Mouse (Mus musculus) urinary bladder, adult 2 months (tissue): Measurements from ENCODE around the gene Top3b. TPM values are rescaled to one million over a fixed set of nuclear protein-coding genes. Genes with fewer than 3 reads are reported as not detected.
"Not testable (repeated sequence)": the region's sequence is repeated elsewhere in the genome, so short reads cannot be mapped to it uniquely, and the experiment has no call there.

Experiments used
- DNase-seq: peaks from one replicate; pipeline ENCODE4 v3.0.0; 2022; ENCODE audit warnings: low spot score
- polyA plus RNA-seq: library from polyadenylated mRNA; depleted of rRNA; stranded (reverse); fragments of >200 nt; gene quantifications from 2 replicates; pipeline ENCODE4 v1.2.3, GENCODE M21; 2012; rRNA removed

Top3b gene
- polyA plus RNA-seq, 1 experiment: 75.9 TPM

GRCm38 (mm10) chr16:16896382-16897055 lies 26.0 kb downstream of the Top3b start, which contains the start of gene Ppm1f:
Gene Ppm1f, plus strand, starts transcription at chr16:16896469.
- DNase-seq: peak; percentile 91

DNA sequence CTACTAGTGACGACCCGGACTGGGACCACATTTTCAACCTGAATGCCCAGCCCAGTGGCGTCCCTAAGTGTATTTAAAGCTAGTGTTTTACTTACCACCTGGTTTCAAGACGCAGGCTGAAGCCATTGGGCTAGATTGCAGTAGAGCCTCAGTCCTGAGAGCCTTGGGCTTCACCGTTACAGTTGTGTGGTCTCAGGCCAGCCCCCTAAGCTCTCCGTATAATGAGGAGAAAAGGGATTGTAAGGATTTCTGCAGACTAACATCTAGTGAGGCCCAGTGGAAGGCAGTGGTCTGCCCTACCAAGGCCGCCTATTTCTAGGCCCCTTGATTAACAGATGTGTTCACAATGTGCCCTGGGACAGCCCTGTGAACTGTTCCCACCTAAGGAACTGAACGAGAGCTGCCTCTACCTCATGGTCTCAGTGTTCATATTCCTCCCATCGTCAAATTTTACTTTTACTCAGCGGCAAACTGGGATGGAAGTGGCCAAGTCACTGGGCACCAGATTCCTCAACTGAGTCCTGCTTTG lies 26.6 kb downstream of the Top3b start:
- no peak for DNase-seq

- DNase-seq: no peak
Measured at GRCm38 (mm10) chr16:16902329-16902728, 31.8 kb downstream of the Top3b start.

GRCm38 (mm10) chr16:16903188-16903587 lies 32.7 kb downstream of the Top3b start:
- DNase-seq: no peak

GRCm38 (mm10) chr16:16907799-16908198 lies 37.3 kb downstream of the Top3b start:
- no peak for DNase-seq

- peak; percentile 67 for DNase-seq
Measured at GRCm38 (mm10) chr16:16911641-16912597, 41.4 kb downstream of the Top3b start.

GRCm38 (mm10) chr16:16913440-16913839 lies 42.9 kb downstream of the Top3b start:
- DNase-seq: no peak

DNA sequence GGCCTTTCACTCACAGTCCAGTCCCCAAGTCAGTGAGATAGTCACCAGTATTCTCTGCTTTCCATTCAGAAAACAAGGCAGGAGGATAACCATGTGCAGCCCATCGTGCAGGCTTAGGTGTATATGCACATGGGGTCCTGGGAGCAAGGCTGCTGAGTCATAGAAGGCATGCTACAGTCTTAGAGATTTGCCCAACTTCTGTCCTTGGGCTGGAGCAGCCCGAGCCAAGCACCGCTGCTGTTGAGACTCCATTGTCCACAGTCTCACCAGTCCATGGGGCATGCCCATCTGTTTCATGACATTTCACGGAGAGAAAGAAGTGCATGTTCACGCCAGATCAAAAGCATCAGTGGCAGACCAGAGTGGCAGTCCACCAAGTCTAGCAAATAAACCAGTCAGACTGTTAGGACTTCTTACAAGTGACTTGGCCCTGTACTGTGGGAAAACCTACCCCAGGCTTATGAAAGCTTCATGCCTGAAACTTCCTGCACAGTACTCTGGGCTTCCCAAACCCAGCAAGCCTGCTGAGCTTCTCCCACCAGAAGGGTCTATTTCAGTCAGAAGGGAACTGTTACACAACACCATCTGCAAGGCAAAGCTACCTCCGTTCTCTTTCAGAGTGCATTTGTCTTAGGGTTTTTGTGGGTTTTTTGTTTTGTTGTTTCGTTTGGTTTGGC lies 48.0 kb downstream of the Top3b start:
- DNase-seq: no peak

DNA sequence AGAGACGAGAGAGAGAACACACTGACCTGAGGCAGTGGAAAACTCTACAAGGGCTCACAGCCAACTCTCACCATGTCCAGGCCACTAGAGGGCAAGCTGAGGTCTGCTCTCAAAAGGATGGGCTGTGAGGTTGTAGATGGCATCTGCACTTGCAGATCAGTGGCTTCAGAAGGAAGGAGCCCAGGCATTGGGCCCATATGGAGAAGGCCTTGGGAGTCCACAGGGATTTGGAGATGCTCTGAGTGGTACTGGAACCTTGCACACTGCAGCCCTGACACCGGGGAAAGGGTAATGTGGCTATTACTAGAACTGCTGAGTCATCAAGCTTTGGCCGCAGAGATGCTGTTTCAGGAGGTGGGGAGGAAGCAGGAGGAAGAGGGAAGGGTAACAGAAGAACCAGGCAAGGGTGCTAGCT lies 50.5 kb downstream of the Top3b start:
- DNase-seq: no peak

- no peak for DNase-seq
Measured at GRCm38 (mm10) chr16:16924481-16924880, 53.9 kb downstream of the Top3b start.

DNA sequence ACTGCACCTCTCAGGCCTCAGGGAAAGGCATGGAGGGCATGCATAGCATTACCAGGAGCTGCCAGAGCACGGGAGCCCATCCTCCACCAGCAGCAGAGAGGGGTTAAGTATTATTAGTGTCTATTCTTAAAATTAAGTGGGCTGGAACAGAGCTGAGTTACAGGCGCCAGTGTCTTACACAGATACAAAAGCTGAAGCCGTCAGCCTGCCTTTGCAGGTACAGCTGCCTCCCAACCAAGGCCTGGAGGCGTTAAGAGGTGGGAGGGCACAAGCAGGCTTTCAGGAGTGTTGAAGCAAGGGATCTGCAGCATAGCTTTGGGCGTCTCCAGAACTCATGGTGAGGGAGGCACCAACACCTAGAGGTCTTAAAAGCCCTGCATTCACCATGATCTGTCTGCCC lies 56.0 kb downstream of the Top3b start:
- DNase-seq: no peak

DNA sequence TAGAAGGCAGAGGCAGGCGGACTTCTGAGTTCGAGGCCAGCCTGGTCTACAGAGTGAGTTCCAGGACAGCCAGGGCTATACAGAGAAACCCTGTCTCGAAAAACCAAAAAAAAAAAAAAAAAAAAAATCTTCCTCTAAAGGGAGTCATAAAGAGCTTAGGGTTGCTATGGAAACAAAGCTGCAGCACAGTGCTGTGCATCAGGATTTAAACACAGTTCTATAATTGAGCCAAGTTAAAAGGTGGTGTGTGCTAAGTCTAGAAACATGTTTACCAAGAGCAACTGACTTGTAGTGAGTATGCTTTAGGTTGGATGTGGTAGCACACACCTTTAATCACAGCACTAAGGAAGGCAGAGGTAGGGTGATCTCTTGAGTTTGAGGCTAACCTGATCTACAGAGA lies 58.4 kb downstream of the Top3b start:
- not testable (repeated sequence) for DNase-seq

DNA sequence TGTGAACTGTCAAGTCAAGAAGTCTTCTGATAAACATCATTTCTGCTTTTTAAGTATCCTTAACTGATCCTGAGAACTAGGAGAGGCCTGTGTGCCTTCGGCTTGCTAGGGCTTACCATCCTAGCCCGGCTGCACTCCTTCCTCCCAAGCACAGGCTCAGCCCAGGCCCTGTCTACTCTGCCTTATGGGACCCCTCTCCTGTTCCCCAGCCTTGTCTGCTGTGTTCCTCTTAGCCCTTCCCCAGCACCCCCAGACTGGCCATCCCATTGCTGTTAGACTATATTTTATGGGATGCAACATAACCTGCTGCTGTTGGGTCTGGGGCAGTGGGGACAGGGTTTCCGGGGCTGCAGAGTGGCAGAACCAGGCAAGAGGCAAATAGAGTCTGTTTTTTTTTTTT lies 59.8 kb downstream of the Top3b start:
- no peak for DNase-seq

- no peak for DNase-seq
Measured at GRCm38 (mm10) chr16:16930810-16931296, 60.3 kb downstream of the Top3b start.

GRCm38 (mm10) chr16:16939543-16939942 lies 69.0 kb downstream of the Top3b start:
- DNase-seq: no peak

DNA sequence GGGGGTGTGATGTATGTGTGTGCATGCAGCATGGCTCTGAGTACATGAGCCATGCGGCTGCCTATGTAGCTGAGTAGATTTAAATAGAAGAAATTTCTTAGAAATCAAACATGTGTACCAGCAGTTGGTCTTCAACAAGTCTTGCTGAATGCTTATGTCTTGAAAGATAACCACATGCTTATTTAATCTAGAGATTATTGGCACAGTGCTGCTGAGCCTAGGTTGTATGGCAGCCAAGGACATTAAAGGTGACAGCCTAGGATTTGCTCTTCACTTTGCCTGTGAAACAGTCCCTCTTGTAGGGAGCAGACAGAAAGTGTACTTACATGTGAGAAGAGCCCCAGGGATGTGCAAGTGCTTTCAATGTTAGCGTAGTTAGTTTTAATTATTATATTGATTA lies 70.5 kb downstream of the Top3b start:
- DNase-seq: no peak

Other genes with a start within 250 kb of the Top3b start
- gene Olfr19, start 194.3 kb upstream of the Top3b start, polyA plus RNA-seq: not detected in 2 replicates
- gene Spag6l, start 41.3 kb upstream of the Top3b start, polyA plus RNA-seq: 0.03 TPM in 1 of 2 replicates, not detected in the other
- gene Igll1, start 6.8 kb upstream of the Top3b start, polyA plus RNA-seq: not detected in 2 replicates
- gene Vpreb1, start 107 bp downstream of the Top3b start, polyA plus RNA-seq: 1.3 and 1.4 TPM in 2 replicates
- gene Ppm1f, start 25.7 kb downstream of the Top3b start, polyA plus RNA-seq: 17.8 and 18.2 TPM in 2 replicates
- 122 and 134 TPM in 2 replicates for gene Mapk1, start 112.6 kb downstream of the Top3b start, polyA plus RNA-seq
- gene Ypel1, start 199.0 kb downstream of the Top3b start, polyA plus RNA-seq: 4.2 and 4.5 TPM in 2 replicates
- 86.8 and 97.1 TPM in 2 replicates for gene Ppil2, start 240.5 kb downstream of the Top3b start, polyA plus RNA-seq